Mouse (Mus musculus): ENCODE measurements at regions not wholly inside any gene's neighbourhood (a gene's known extent, or its start where the extent isn't known, plus 50 kb on each side); places are given as distances from the start of the nearest gene placed in this dataset.

DNA sequence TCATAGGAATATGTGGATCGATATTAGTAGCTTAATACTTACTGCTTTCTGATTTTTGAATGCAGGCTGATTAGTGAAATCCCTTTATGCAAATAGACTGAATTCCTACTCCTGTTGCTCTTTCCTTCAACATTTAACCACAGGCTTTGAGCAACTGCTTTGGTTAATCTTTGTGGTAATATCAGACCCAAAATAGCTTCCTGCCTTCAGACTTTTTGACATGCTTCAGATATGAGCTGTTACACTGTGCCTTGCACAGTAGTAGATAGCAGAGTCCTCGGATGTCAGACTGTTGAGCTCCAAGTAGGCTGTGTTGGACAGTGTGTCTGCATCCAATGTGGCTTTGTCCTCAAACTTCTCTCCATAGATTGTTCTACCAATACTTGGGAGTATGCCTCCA is 1020.6 kb downstream of the Adam6a start:
- DNase-seq (ENCODE audit: low read depth), result no peak

DNA sequence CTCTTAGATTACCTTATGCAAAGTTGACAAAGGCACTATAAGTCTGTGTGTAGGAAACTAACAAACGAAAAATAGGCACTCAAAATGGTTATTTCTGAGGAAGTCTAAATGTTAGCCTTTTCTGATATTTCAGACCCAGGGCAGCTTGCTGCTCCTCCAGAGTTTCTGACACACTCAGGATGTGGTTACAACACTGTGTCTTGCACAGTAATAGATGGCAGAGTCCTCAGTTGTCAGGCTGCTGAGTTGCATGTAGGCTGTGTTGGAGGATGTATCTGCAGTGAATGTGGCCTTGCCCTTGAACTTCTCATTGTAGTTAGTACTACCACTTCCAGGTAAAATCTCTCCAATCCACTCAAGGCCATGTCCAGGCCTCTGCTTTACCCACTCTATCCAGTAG is 1039.7 kb downstream of the Adam6a start:
- DNase-seq (ENCODE audit: low read depth), result peak; percentile 30

DNA sequence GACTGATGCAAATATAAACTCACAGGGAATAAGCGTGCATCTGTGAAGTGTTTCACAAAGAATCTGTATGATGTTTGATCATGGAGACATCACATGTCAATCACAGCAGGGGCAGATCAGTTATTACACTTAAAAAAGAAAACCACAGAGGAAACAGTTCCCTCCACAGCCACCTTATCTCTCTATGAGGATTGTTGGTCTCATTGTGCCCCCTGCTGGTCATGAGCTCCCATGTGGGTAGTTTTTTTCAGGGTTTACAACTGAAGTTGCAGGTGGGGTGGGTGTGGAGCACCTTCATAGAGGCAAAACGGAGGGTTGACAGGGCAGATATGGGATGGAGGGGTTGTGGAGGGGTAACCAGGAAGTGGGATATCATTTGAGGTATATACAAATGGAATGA is 1043.5 kb downstream of the Adam6a start:
- peak; percentile 88 for DNase-seq (ENCODE audit: low read depth)

DNA sequence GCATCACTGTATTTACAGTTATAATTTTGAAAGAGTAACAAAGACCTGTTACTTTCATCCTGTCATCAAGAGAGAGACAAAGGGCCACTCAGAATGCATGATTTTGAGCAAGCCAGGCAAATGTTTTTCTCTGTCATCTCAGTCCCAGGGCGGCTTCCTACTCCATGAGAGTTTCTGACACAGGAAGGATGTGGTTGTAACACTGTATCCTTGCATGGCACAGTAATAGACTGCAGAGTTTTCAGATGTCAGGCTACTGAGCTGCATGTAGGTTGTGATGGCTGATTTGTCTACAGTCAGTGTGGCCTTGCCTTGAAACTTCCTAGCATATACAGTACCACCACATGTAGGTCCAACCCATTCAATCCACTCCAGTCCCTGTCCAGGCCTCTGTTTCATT is 1054.0 kb downstream of the Adam6a start:
- peak; percentile 50 for DNase-seq (ENCODE audit: low read depth)

DNA sequence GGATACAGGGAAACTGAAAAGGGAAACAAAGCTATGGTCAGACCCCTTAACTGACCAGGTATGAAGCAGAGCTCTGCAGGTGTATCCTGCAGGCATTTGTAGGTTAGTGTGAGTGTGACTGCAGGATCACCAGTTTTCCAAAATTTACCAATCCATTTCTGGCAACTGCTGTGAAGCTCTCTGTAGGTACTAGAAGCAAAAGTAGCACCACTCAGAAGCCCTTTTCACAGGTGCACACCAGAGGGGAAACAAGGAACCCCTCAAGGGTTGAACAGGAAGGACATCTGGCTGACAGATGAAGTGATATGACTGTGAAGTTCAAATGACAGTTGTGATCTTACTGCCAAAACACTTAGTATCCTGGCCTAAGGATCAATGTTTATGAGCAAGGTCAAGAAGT is 1065.5 kb downstream of the Adam6a start:
- DNase-seq (ENCODE audit: low read depth), result peak; percentile 20

DNA sequence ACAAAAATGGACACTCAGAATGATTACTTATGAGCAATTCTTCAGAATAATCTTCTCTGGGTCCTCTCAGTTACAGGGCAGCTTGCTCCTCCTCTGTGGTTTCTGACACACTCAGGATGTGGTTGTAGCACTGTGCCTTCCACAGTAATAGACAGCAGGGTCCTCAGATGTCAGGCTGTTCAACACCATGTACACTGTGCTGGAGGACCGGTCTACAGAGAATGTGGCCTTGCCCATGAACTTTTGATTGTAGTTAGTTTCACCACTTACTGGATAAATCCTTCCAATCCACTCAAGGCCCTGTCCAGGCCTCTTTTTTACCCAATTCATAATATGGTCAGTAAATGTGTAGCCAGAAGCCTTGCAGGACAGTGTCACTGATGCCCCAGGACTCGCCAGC is 1068.4 kb downstream of the Adam6a start:
- peak; percentile 57 for DNase-seq (ENCODE audit: low read depth)

DNA sequence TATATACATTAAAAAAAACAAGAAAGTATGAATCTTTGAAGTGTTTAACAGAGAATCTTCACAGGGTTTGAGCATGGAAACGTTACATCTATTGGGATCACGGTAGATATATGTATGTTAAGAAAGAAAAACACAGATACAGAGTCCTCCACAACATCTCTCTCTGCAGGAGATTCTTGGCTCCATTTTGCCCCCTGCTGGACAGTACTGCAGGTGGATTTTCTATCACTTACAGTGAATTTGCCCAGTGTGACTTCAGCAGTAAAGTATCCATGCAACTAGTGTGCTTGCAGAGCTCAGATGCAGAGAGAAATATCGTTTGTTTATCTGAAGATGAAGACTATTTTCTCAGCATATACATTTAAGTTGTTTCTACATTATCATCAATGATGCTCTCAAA is 1071.5 kb downstream of the Adam6a start:
- peak; percentile 72 for DNase-seq (ENCODE audit: low read depth)

DNA sequence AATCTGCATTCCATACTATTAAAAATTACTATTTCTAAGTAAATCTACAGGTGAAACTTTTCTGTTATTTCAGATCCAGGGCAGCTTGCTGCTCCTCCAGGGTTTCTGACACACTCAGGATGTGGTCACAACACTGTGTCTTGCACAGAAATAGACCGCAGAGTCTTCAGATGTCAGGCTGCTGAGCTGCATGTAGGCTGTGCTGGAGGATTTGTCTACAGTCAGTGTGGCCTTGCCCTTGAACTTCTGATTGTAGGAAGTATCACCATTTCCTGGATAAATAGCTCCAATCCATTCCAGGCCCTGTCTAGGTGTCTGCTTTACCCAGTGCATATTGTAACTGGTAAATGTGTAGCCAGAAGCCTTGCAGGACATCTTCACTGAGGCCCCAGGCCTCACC is 1072.0 kb downstream of the Adam6a start:
- DNase-seq (ENCODE audit: low read depth), result peak; percentile 54

DNA sequence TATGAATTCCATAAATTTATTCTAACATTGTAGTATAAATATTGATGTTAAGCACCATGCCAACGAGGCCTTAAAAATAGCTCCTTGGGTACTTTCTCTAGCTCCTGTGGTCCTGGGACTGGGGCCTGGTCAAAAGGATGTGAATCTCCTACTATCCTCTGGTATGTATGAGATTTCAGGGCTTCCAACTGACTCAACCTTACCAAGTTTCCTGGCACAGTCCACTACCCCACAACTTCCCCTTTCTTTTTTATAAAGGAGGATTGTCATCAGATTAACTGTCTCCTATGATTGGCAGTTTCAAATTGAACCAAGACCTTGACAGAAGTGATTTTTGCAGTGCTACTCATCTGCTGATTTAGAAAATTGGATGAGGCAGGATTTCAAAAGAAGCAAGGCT is 1097.4 kb downstream of the Adam6a start:
- no peak for DNase-seq (ENCODE audit: low read depth)

DNA sequence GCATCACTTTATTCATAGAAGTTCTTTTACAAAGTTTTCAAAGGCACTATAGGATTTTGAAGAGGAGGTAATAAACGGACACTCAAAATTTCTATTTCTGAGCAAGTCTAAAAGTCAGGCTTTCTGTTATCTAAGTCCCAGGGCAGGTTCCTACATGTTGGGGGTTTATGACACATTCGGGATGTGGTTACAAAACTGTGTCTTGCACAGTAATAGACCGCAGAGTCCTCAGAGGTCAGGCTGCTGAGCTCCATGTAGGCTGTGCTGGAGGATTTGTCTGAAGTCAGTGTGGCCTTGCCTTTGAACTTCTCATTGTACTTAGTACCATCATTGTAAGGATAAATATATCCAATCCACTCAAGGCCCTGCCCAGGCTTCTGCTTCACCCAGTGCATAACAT is 1102.7 kb downstream of the Adam6a start:
- no peak for DNase-seq (ENCODE audit: low read depth)

DNA sequence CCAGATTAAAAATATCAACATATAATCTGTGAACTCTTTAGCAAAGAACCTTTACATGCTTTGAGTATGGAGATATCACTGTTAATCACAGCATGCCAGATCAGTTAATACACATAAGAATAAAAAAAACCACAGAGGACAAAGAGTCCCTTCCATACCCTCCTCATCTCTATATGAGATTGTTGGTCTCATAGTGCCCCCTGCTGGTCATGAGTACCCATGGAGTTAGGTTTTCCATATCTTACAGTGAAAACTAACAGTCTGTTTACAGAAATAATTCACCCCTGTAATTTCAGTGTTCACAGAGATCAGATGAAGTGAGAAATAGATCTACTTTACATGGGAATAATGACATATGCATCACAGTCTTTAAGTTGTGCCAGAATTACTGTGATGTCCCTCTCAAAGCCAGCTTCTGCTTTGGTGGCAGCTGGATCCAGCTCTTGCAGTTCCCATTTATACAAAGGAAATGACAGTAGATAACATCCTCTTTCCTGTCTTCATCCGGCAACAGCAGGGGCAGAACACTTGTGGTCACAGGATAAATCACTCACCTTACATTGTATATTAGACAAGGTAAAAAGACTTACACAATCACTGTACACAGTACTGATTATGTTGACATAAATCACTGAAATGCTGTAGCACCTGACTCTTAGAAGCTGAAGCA is 1106.9 kb downstream of the Adam6a start:
- DNase-seq (ENCODE audit: low read depth), result peak; percentile 80

DNA sequence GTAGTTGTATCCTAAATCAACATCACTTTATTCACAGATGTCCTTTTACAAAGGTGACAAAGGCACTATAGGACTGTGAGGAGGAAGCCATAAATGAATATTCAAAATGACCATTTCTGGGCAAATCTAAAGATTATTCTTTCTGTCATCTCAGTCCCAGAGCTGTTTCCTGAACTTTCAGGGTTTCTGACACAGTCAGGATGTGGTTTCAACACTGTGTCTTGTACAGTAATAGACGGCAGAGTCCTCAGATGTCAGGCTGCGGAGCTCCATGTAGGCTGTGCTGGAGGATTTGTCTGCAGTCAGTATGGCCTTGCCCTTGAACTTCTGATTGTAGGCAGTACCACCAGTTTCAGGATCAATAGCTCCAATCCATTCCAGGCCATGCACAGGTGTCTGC is 1113.4 kb downstream of the Adam6a start:
- peak; percentile 20 for DNase-seq (ENCODE audit: low read depth)

All from naive thymus-derived CD4-positive, alpha-beta T cell, adult 2 months (primary cell).